11 mouse cellular contexts compared by ENCODE assay signal in genomic region chr2:132720921-132721566, GRCm38 (mm10). TPM values are rescaled to one million over a fixed set of nuclear protein-coding genes. Genes with fewer than 3 reads are reported as not detected.
DNase-seq lines count a peak whose midpoint lies in the region; ATAC-seq and TF ChIP-seq lines count a peak whose summit lies in the region.
"Had no signal": no experiment of that assay in that cellular context is flagged by ENCODE, and none has a peak within 500 bp of the region (broad histone marks: within the 10 kb centered on the region; RNA-seq: fewer than 3 reads in every experiment).

No protein-coding gene starts in this region.

- TF ChIP-seq EP300 in MEL (IDR thresholded peaks at IDR 0.05; ENCODE audit: low read depth in 1 of 2, low read length in 2 of 2), result no peak

- H3K9ac ChIP-seq in hindbrain, embryonic 12.5 days, result no peak overlapping the region
- no peak overlapping the region for H3K9ac ChIP-seq in MEL (ENCODE audit: control insufficient read depth, low read depth, low read length, poor library complexity, severe bottlenecking)
- H3K9ac ChIP-seq in hindbrain, postnatal 0 days (replicated peaks; ENCODE audit: low read length), result no peak overlapping the region
- H3K9ac ChIP-seq: heart, embryonic 13.5 days; limb, embryonic 13.5 days had no signal

- no peaks in the 10 kb centered on the region for H3K27me3 ChIP-seq in hindbrain, embryonic 12.5 days
- no peaks in the 10 kb centered on the region for H3K27me3 ChIP-seq in hindbrain, embryonic 10.5 days (ENCODE audit: insufficient read depth, poor library complexity, severe bottlenecking)
- no peaks in the 10 kb centered on the region for H3K27me3 ChIP-seq in MEL (ENCODE audit: control insufficient read depth in 1 of 2, insufficient read depth in 2 of 2, low read length in 2 of 2)
- no peaks in the 10 kb centered on the region for H3K27me3 ChIP-seq in hindbrain, postnatal 0 days (ENCODE audit: insufficient read depth, low read length)
- H3K27me3 ChIP-seq: heart, embryonic 13.5 days; limb, embryonic 13.5 days had no signal

- TF ChIP-seq CTCF in MEL (IDR thresholded peaks at IDR 0.05 in 2 of 3, conservative IDR thresholded peaks at IDR 0.05 in 1 of 3; ENCODE audit: control insufficient read depth in 1 of 3, insufficient read depth in 1 of 3, low read depth in 2 of 3, low read length in 3 of 3, poor library complexity in 1 of 3, severe bottlenecking in 1 of 3), result no peak
- TF ChIP-seq CTCF in hindbrain, postnatal 0 days (IDR thresholded peaks at IDR 0.05; ENCODE audit: low read depth), result no peak

- TF ChIP-seq RAD21 in MEL (IDR thresholded peaks at IDR 0.05; ENCODE audit: low read depth, low read length), result no peak

- H3K79me2 ChIP-seq in MEL (ENCODE audit: control insufficient read depth, insufficient read depth, low read length, poor library complexity), result no peaks in the 10 kb centered on the region

- DNase-seq in hindbrain, embryonic 10.5 days (ENCODE audit: low spot score), result no peak
- DNase-seq in MEL (ENCODE audit: low read depth, low spot score) (peak; percentile 26), adipocyte (ENCODE audit: low spot score) (peak; percentile 38)
- peak; percentile 58 for DNase-seq in hindbrain, postnatal 0 days (ENCODE audit: low spot score)
- DNase-seq in embryo, embryonic 10 days (ENCODE audit: low spot score), result no peak
- no peak for DNase-seq in gastrocnemius, adult 8-10 months (ENCODE audit: low spot score in 2 of 2)

- H3K27ac ChIP-seq in hindbrain, embryonic 12.5 days, result peak overlapping the region; percentile 66
- H3K27ac ChIP-seq in hindbrain, embryonic 10.5 days, result no peak overlapping the region
- H3K27ac ChIP-seq in MEL (ENCODE audit: control insufficient read depth, low read depth, low read length), result no peak overlapping the region
- H3K27ac ChIP-seq in hindbrain, postnatal 0 days, result peak overlapping the region; percentile 46; the same call in 1 of the 2 replicates
- H3K27ac ChIP-seq: heart, embryonic 13.5 days; limb, embryonic 13.5 days had no signal

- ATAC-seq in hindbrain, embryonic 12.5 days (ENCODE audit: low FRiP score), result no peak
- peak; percentile 43 for ATAC-seq in hindbrain, postnatal 0 days
- ATAC-seq: intestine, postnatal 0 days; lung, postnatal 0 days had no signal

- peaks cover 18% of the 10 kb centered on the region for H3K4me1 ChIP-seq in hindbrain, embryonic 12.5 days
- peaks cover 6% of the 10 kb centered on the region; the same call in 1 of the 2 replicates for H3K4me1 ChIP-seq in hindbrain, embryonic 10.5 days (replicated peaks)
- peaks cover 6 to 15% of the 10 kb centered on the region in 2 experiments for H3K4me1 ChIP-seq in MEL (ENCODE audit: control insufficient read depth in 1 of 2, insufficient read depth in 2 of 2, low read length in 2 of 2)
- H3K4me1 ChIP-seq in hindbrain, postnatal 0 days (ENCODE audit: insufficient read depth, low read length), result peaks cover 9% of the 10 kb centered on the region; the same call in 1 of the 2 replicates
- H3K4me1 ChIP-seq: limb, embryonic 13.5 days had no signal

- no peaks in the 10 kb centered on the region for H3K36me3 ChIP-seq in hindbrain, embryonic 12.5 days
- no peaks in the 10 kb centered on the region for H3K36me3 ChIP-seq in hindbrain, embryonic 10.5 days
- H3K36me3 ChIP-seq in MEL (ENCODE audit: control insufficient read depth in 1 of 2, insufficient read depth in 2 of 2, low read length in 2 of 2), result peaks cover 0 to 11% of the 10 kb centered on the region in 2 experiments; a peak in 2 of 4 replicates
- H3K36me3 ChIP-seq in hindbrain, postnatal 0 days (ENCODE audit: insufficient read depth, low read length), result no peaks in the 10 kb centered on the region

- 64% methylated on average over 9 of the region's 9 CpGs for WGBS in hindbrain, embryonic 12.5 days
- 81% methylated on average over 9 of the region's 9 CpGs for WGBS in hindbrain, embryonic 10.5 days
- 30% methylated on average over 9 of the region's 9 CpGs for WGBS in hindbrain, postnatal 0 days

- H3K4me3 ChIP-seq in hindbrain, embryonic 12.5 days, result no peak overlapping the region
- H3K4me3 ChIP-seq in hindbrain, embryonic 10.5 days, result no peak overlapping the region
- no peak overlapping the region for H3K4me3 ChIP-seq in MEL (ENCODE audit: control insufficient read depth in 1 of 2, insufficient read depth in 1 of 2, low read depth in 2 of 2, low read length in 2 of 2)
- no peak overlapping the region for H3K4me3 ChIP-seq in hindbrain, postnatal 0 days (ENCODE audit: low read length)
- H3K4me3 ChIP-seq: heart, embryonic 13.5 days; limb, embryonic 13.5 days had no signal

- H3K4me2 ChIP-seq in hindbrain, embryonic 12.5 days (replicated peaks), result no peak overlapping the region
- H3K4me2 ChIP-seq in hindbrain, postnatal 0 days (ENCODE audit: low read depth, low read length), result no peak overlapping the region
- H3K4me2 ChIP-seq: heart, embryonic 13.5 days; limb, embryonic 13.5 days had no signal

- TF ChIP-seq POLR2A in MEL (IDR thresholded peaks at IDR 0.05; ENCODE audit: control insufficient read depth in 1 of 2, insufficient read depth in 1 of 2, low read depth in 1 of 2, low read length in 2 of 2, poor library complexity in 1 of 2), result no peak

- H3K9me3 ChIP-seq in hindbrain, embryonic 12.5 days (replicated peaks), result no peaks in the 10 kb centered on the region
- H3K9me3 ChIP-seq in hindbrain, embryonic 10.5 days, result no peaks in the 10 kb centered on the region
- no peaks in the 10 kb centered on the region for H3K9me3 ChIP-seq in MEL (replicated peaks; ENCODE audit: insufficient read depth, low read length)
- H3K9me3 ChIP-seq in hindbrain, postnatal 0 days (ENCODE audit: low read length), result no peaks in the 10 kb centered on the region
- H3K9me3 ChIP-seq: heart, embryonic 13.5 days; limb, embryonic 13.5 days had no signal

TF ChIP-seq in MEL, 35 proteins besides CTCF, POLR2A, EP300 and RAD21:
- TF ChIP-seq MAX (IDR thresholded peaks at IDR 0.05; ENCODE audit: low read length), result 0 out of 2 replicates have a peak, but pooled peaks have one; percentile 15
- no peak for TF ChIP-seq TAL1 (IDR thresholded peaks at IDR 0.05; ENCODE audit: low read length)
- peak; percentile 34; the same call in 1 of the 2 replicates for TF ChIP-seq ETS1 (IDR thresholded peaks at IDR 0.05; ENCODE audit: low read depth, low read length)

RNA-seq across cellular contexts. Expression of gene Shld1, which starts 34.3 kb away (rescaled TPM):
- 18.4 and 19.9 TPM in 2 replicates for polyA plus RNA-seq in hindbrain, embryonic 12.5 days (2016; fragmentation: Nextera tagmentation; extraction: Ambion mirVana)
- 17.4 and 20.1 TPM in 2 replicates for polyA plus RNA-seq in hindbrain, embryonic 10.5 days (2016; fragmentation: Nextera tagmentation; extraction: Ambion mirVana)
- total RNA-seq in MEL (2012; rRNA removed), result 5.9 and 8.8 TPM in 2 replicates
- 1 to 10 TPM in 1 of 2 experiments, not detected in 1; 8.0 TPM for polyA plus RNA-seq in MEL (2012; ENCODE audit: insufficient read depth in 1 of 2, insufficient read length in 2 of 2, low read depth in 1 of 2, low replicate concordance in 2 of 2, missing spikeins in 1 of 2)
- 11.9 and 17.8 TPM in 2 replicates for total RNA-seq in hindbrain, postnatal 0 days (2014; rRNA removed)
- polyA plus RNA-seq in hindbrain, postnatal 0 days (2015; fragmentation: Nextera tagmentation; extraction: Ambion mirVana), result 16.7 and 18.4 TPM in 2 replicates
- total RNA-seq in gastrocnemius, adult 8-10 months (2022), result 1 to 10 TPM; 5.6 to 9.8 (median 7.0) TPM

Comparison
In these comparisons a context has a peak if more than half of its experiments do, and no peak if none do; other contexts are left out.
1. H3K27ac ChIP-seq: peak in hindbrain, embryonic 12.5 days (single experiment) and hindbrain, postnatal 0 days (single experiment); none in hindbrain, embryonic 10.5 days (single experiment) and MEL (single experiment).
2. DNase-seq: peak in MEL (single experiment), adipocyte (single experiment) and hindbrain, postnatal 0 days (single experiment); none in hindbrain, embryonic 10.5 days (single experiment), embryo, embryonic 10 days (single experiment) and gastrocnemius, adult 8-10 months (0 of 2).